Mouse (Mus musculus) 3134 (cell line): ENCODE measurements around the gene Krtap15.

ENCODE experiments used
- DNase-seq: peaks from one replicate; pipeline ENCODE4 v3.0.0-alpha.2; 2011; ENCODE audit warnings: low spot score; ENCODE audit not compliant: insufficient read length; ENCODE audit errors: extremely low read depth

Krtap15 gene

GRCm38 (mm10) chr16:88820066-88820465, at the start of gene Krtap15:
Krtap15 (plus strand) TSS chr16:88820215.
- DNase-seq: no peak

GRCm38 (mm10) chr16:88774106-88774505, 45.9 kb upstream of the Krtap15 start, which contains the start of gene 2310057N15Rik:
2310057N15Rik (minus strand) TSS chr16:88774206.
- no peak for DNase-seq

GRCm38 (mm10) chr16:88777596-88777995, 42.4 kb upstream of the Krtap15 start, which contains the start of gene Gm5965:
Gm5965 (plus strand) TSS chr16:88777896.
- DNase-seq: no peak

- DNase-seq: no peak
Observed at GRCm38 (mm10) chr16:88786786-88787185, 33.2 kb upstream of the Krtap15 start.

GRCm38 (mm10) chr16:88811827-88812226, 8.2 kb upstream of the Krtap15 start, which contains the start of gene Gm20741:
Gm20741 (minus strand) TSS chr16:88812220.
- DNase-seq: no peak

GRCm38 (mm10) chr16:88823736-88824135, 3.7 kb downstream of the Krtap15 start:
- DNase-seq: no peak

- DNase-seq: no peak
Observed at GRCm38 (mm10) chr16:88826095-88826652, 6.2 kb downstream of the Krtap15 start, which contains the start of gene Krtap14. Krtap14 (minus strand) TSS chr16:88826145.

GRCm38 (mm10) chr16:88826978-88827377, 7.0 kb downstream of the Krtap15 start:
- no peak for DNase-seq

GRCm38 (mm10) chr16:88847363-88847762, 27.3 kb downstream of the Krtap15 start:
- DNase-seq: no peak

GRCm38 (mm10) chr16:88848558-88848957, 28.5 kb downstream of the Krtap15 start:
- DNase-seq: no peak

- no peak for DNase-seq
Observed at GRCm38 (mm10) chr16:88851450-88851849, 31.4 kb downstream of the Krtap15 start.

GRCm38 (mm10) chr16:88864887-88865407, 44.9 kb downstream of the Krtap15 start:
- no peak for DNase-seq

- no peak for DNase-seq
Observed at GRCm38 (mm10) chr16:88869311-88869710, 49.3 kb downstream of the Krtap15 start, which contains the start of gene Krtap19-1. Krtap19-1 (minus strand) TSS chr16:88869411.

GRCm38 (mm10) chr16:88874169-88874568, 54.2 kb downstream of the Krtap15 start, which contains the start of gene Krtap19-2:
Krtap19-2 (minus strand) TSS chr16:88874269.
- DNase-seq: no peak

- no peak for DNase-seq
Observed at GRCm38 (mm10) chr16:88877938-88878337, 57.9 kb downstream of the Krtap15 start, which contains the start of gene Krtap19-3. Krtap19-3 (minus strand) TSS chr16:88878038.
